Mouse (Mus musculus): Measurements from ENCODE around the gene Gabarapl1.
"Not testable (repeated sequence)": the region's sequence is repeated elsewhere in the genome, so short reads cannot be mapped to it uniquely, and the experiment has no call there.

Gabarapl1 gene

DNA sequence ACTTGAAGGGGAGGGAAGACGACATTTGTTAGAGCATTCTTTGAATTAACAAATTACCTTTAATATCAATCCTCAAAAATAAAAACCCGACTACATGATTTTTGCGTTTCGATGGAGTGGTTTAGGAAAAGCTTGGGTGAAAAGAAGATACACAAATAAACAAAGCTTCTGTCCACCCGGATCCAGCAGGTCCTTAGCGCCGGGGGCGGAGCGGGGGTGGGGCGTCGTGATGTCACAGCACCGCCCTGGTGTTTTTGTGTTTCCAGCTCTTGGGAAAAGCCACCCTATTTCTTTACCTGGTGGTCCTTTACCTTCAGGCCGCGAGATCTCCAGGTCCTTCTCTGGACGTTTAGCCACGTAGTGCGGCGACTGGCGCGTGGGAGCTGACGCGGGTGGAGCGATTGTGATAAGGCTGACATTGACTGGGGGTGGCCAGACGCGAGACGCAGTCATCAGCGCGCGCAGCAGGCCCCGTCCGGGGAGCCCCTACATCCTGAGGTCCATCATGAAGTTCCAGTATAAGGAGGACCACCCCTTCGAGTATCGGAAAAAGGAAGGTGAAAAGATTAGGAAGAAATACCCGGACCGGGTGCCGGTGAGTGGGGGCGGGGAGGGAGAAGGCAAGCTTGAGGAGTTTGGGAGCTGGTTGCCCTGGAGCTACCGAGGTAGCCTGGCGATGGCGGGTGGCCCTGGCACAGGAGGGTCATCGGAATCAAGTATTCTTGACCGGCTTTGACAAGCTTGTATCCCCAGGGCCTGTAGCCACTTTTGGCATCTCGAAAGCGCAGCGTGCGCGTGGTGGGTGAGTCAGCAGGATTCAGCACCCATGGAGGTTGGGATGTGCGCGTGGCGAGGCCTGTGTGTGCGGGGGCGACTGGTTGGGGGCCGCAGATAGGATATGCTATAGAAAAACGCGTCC is at the start of gene Gabarapl1:
TSS of gene Gabarapl1 (plus strand) at position 219 of the 919 bp plus-strand sequence.
- DNase-seq (ENCODE audit: low read depth in 1 of 2, low spot score in 2 of 2): peak in 1 of 2 experiments; percentile 75

DNA sequence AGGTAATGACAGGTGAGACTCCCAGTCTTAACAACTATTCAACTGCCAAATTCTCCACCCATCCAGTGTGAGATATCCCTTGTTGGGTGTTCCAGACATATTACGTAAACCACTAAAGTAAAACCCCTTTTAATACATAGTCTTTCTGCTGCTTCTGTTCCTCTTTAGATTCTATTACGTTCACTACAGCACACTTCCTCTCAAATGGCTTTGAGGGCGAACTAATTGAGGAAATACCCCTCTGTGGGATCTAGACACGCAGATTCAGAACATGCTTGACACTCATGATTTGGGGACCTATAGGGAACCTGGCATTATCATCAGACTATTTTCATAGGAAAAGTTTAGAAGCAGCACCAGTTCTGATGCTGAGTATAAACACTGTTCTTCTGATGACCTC is 38.0 kb upstream of the Gabarapl1 start:
- no peak for DNase-seq (ENCODE audit: low read depth in 1 of 2, low spot score in 2 of 2)

DNA sequence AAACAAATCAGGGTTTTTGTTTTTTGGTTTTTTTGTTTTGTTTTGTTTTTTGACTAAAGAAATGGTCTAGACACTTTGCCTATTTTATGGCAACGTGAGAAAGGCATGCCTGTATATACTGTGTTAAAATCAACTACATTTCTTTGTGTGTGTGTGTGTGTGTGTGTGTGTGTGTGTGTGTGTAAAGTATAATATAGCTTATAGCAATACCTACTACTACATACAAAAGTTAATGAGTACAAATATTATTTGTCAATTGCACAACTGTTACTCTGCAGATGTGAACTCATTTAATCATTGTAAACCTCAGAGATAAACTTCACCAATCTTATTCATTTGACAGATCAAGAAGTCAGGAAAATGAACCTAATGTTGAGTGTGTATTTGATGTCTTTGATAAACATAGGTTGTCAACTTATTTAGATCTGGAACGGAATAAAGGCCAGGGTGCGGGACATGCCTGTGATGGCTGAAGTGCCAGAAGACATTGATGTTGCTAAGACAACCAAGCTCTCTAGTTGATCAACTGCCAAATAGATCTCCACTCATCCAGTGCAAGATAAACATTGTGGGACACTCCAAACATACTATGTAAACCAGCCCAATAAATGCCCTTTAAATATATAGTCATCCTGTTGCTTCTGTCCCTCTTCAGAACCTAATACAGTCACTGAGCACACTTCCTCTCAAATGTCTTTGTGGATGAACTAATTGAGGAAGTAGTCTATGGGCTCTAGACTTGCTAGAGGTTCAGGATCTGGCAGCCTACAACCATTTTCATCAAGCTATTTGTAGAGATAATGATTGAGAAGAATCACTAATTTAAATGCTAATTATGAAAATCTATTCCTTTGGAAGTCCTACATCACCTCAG is 35.4 kb upstream of the Gabarapl1 start:
- no peak for DNase-seq (ENCODE audit: low read depth in 1 of 2, low spot score in 2 of 2)

DNA sequence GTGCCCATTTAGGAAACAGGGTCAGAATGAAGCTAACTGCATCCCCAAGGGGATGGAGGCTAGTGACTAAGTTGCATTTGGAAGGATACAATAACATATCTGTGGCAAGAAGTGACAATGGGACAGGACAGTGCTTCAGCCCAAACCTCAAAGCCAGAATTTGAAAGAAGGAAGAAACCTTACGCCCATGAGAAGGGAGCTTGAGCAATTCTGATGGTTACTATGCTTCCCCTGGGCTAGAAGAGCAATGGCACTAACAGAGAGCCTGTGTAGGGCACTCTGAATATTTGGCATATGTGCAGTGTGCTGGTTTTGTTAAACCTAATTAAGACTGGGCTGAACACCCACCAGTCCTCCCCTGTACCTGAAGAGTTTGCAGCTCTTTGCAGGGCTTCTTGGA is 33.4 kb upstream of the Gabarapl1 start:
- DNase-seq (ENCODE audit: low read depth in 1 of 2, low spot score in 2 of 2): not testable (repeated sequence)

DNA sequence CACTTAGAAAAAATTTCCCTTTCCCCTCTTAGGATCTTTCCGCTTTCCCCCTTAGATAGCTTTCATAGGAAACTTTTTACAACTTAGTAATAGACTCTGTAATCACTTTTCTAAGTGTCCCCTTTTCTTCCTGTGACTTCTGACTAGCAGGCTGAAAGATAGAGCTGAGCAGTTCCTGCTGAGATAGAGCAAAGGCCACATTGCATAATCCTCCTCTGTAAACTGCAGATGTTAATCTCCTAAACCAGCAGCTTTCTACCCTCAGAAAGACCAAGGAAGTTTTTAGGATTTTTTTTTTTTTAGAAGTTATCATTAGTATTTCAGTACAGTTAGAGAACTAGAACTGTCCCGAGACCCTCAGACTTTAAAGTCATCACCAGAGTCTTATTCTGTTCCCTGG is 29.5 kb upstream of the Gabarapl1 start:
- DNase-seq (ENCODE audit: low read depth in 1 of 2, low spot score in 2 of 2): no peak

DNA sequence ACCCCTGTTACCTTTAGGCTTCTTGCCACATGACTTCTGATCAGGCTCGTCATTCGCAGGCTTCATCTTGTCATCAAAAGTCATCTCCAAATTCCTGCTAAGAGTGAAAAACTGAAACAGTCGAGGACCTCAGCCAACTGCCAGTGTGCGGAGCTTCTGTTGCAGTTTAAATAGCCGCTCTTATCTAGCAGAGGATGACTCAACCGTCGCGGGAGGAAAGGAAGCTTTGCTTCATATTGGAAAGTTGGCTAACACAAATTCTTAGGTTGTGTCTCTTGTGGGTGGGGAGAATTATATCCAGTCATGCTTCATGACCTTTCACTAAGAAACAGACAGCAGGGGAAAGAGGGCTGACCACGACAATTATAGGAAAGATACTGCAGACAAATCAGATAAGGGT is 25.9 kb upstream of the Gabarapl1 start, which contains the start of gene Olr1:
TSS of gene Olr1 (minus strand) at position 142 of the 400 bp plus-strand sequence.
- DNase-seq (ENCODE audit: low read depth in 1 of 2, low spot score in 2 of 2): no peak

DNA sequence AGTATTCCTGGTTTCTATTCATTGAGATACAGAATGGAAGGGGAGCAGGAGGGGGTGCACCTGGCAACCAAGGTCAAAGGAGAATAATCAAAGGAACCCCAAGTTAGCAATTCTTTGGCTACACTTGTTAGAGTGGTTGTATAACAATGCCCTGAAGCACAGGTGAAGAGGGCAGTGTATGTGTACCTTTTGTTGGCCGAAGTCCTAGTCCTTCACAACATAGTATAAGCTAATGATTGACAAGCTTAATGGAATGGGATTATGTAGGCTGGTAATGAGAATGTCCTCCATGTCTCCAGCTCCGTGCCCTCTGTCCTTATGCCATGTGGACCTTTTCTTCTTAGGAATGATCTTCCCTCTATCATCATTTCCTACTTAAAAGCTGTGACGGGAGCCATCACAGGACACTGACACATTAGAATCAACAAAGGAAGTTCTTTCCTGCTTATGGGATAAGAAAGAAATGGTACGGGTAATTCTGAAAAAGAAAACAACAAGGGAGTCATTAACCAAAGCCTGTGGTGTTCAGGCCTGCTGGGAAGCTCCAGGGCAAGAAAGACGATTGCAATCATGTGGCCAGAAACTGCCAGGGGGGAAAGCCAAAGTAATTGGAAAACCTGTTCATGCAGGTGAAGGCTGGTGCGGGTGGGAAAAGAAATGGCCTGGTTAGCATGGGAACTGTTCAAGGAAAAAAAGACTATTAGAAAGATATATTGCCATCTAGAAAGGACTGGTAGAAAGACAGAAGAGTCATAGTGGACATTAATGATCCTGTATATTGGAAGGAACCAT is 22.6 kb upstream of the Gabarapl1 start:
- no peak for DNase-seq (ENCODE audit: low read depth in 1 of 2, low spot score in 2 of 2)

DNA sequence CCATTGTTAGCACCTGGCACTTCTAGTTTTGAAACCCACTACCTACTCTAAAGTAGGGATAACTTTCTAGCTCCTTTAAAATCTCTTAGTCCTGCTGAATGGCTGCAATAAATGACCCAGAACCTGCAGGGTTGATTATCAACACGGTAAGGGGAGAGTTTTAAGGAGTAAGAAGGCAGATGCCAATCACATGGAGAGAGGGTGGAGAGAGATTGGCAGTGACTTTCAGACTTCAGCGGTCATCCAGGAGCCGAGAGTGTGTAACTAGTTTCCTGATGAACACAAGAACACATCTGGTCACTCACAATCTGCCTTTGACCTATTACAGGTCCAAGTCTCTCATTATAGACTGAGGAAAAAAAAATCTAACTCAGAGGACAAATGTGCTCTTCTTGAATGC is 20.6 kb upstream of the Gabarapl1 start, which contains the start of gene Tmem52b:
TSS of gene Tmem52b (plus strand) at position 189 of the 400 bp plus-strand sequence.
- no peak for DNase-seq (ENCODE audit: low read depth in 1 of 2, low spot score in 2 of 2)

DNA sequence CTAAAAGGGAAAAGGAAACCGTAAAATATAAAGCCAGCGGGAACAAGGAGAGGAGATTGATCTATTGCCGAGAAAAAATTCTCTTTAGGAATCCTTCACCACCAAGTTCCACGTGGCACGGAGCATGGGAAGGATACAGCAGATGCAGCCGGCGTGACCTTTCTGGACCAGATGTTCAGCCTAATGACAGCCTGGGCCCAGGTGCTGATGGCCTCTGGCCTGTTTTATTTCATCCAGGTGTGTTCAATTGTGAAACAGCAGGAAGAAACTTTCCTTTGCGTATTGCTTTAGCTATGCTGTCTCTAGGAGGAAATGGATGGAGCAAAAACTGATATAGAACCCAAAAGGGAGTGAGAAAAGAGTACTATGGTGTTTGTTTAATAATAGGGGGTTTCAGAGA is 20.1 kb upstream of the Gabarapl1 start:
- DNase-seq (ENCODE audit: low read depth in 1 of 2, low spot score in 2 of 2): no peak

DNA sequence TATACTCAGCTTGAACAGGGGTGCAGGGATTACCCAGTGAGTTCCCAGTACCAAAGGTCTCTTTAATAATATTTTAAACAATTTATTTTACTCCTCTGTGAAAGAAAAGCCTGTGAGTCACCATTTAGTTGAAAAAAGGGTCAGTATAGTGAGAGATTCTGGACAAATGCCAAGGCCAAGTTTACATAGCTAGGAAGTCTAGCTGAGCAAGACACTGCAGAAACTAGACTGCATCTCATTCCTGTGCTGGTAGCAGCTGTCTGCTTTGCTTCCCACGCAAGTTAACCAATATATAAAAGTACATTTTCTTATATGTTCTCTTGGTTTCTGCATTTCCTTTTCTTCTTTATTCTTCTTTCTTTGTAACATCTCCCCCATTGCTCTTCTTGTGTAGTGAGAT is 19.6 kb upstream of the Gabarapl1 start:
- no peak for DNase-seq (ENCODE audit: low read depth in 1 of 2, low spot score in 2 of 2)

DNA sequence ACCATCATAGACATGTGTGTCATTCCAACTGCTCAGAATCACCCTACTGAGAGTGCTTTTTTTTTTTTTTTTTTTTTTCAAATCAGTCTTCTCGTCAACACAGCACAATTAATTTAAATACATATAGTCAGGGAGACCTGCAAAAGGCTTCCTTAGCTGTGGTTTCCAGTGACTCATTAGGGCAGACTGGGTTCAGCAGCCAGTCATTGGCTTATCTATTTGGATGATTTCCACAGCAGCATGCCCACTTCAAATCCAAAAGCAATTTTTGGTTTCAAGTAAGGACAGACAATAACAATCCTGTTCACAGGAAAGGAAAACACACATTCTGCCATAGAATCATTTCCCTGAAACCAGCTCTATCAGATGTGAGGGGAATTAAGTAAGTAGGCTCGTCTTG is 18.6 kb upstream of the Gabarapl1 start:
- no peak for DNase-seq (ENCODE audit: low read depth in 1 of 2, low spot score in 2 of 2)

DNA sequence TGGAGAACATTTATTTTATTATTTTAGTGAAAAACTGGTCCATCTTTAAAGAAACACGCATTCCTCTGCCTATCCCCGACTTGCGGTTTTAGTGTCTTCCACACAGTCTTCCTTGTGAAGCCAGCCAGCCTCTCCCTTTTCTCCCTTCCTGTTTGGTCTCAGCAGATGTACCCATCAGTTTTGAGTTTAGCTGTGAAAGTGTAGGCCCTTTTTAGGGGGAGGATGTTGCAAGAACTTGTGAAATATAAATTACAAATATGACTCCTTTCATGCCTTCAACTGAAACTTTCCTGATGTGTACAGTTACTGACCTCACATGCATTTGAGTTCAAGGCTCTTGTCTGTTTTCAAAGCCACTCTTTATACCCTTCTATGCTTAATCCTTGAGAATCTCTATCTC is 17.9 kb upstream of the Gabarapl1 start:
- no peak for DNase-seq (ENCODE audit: low read depth in 1 of 2, low spot score in 2 of 2)

DNA sequence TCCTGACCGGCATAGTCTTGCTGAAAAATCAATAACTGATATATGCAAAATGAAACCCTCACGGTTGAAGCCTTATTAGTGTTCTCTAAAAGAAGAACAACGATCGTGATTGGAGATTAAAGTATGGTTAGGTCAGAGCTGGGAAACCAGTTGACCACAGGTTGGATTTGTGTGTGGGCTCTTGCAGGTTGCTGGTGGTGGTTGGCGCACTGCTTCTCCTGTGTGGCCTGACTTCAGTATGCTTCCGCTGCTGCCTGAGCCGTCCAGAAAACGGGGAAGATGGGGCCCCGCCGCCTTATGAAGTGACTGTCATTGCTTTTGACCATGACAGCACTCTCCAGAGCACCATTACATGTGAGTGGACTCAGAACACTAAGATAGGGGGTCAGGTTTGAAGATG is 16.6 kb upstream of the Gabarapl1 start:
- no peak for DNase-seq (ENCODE audit: low read depth in 1 of 2, low spot score in 2 of 2)

DNA sequence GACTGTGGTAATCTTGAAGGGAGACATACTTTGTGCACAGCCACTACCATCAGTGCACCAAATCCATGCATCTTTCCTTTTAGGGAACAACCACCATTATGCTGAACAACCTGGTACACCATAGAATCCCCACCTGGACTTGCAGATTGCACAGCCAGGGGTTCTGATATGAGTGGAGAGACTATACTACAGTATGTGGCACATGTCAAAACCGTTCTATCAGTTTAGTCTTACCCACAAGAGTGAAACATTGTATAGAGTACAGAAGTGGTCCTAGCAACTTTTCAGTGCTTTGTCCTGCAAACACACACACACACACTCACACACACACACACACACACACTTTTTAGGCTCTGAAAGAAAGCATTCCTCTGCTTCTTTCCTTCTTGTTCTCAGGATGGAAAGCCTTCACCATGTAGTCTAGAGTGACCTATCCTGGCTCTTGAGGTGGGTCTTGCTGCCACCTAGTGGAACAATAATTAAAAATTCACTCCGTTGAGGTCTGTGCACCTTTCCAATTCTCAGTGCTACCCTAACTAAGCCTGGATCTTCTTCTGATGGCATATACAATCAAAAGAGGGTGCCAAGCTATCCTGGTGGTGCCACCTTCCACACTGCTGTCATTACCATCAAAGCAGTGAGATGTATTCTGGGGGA is 15.1 kb upstream of the Gabarapl1 start:
- no peak for DNase-seq (ENCODE audit: low read depth in 1 of 2, low spot score in 2 of 2)

DNA sequence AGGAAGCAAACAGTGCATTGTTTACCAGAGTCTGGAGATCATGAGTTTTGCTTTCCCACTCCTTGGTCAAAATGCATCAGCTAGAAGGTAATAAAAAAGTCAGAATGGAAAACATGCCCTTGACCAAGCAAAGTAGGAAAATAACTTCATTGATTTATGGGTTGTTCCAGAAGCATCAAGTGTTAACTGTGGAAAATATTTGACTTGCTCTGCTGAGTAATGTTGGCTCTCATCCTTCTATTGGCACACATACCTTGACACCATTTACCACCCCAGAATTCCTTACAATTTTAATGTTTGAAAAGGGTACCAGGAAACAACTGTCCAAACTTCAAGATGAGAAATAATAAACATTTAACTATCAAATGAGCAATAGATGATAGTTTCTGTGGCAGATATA is 6.9 kb upstream of the Gabarapl1 start:
- DNase-seq (ENCODE audit: low read depth in 1 of 2, low spot score in 2 of 2): no peak

DNA sequence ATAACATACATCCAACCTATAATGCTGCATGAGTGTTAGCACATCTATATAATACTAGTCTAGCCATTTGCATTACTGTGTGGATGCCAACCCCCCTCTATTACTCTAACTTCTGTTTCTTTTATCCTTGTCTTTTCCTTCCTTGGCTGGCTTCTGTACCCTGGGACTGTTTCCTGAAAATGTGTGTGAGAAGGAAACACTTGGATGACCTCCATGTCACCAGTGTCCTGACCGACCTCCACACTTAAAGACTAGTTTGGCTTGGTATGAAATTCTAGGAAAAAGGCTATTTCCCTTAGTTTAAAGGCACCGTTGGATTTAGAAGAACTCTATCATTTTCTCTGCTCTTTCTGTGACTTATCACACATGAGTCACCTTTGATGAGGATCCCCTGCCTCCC is 5.5 kb upstream of the Gabarapl1 start:
- DNase-seq (ENCODE audit: low read depth in 1 of 2, low spot score in 2 of 2): no peak

DNA sequence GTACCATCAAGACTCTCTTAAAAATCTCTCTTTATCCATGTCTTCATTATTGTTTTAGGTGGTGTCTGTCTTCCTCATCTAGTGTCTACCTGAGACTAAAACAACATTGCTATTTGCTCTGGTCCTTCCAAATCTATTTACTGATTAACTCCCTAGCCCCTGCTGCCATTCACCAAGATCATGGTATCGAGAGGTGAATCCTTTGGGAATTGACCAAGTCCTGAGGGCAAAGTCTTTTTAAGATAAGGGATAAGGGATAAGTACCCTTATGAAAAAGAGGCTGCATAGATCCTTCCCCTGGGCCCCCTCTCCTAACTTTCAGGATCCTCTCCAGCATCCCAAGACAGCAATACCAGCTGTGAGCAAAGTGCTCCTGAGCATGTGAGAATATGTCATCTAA is 3.4 kb upstream of the Gabarapl1 start:
- DNase-seq (ENCODE audit: low read depth in 1 of 2, low spot score in 2 of 2): no peak

DNA sequence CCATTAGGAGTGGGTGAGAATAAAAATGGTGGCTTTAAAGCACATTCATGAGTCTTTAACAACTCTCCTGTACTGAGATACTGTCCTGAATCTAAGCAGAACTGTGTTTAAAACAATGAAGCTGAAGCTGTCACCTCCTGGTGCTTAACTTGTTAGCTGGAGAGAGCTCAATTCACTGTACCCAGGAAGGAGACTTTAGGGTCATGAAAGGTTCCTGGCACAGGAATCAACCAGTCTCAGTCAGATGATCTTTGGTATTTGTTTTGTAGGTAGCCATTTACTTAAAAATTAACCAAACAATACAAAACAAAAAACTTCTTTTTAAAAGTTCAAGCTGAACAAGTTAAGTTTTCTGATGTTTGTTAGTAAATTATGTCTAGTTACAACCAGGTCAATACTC is 2.7 kb upstream of the Gabarapl1 start:
- no peak for DNase-seq (ENCODE audit: low read depth in 1 of 2, low spot score in 2 of 2)

DNA sequence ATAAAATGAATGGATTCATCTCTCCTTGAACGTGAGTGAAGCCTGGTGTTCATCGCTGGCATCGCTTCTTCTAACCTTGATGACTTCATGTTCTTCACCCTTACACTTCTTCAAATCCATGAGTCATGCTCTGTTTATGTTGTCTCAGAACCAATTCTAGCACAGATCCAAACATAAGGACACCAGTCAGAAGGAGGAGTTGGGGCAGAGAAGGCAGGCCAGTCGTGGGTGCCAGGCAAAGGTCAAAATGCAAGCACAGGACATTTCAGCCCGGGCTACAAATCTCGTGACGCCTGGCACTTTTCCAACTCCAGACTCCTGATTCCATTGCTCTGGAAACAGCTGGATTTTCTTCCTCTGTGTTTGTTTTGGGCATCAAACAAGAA is 411 bp upstream of the Gabarapl1 start:
- peak in 1 of 2 experiments; percentile 41 for DNase-seq (ENCODE audit: low read depth in 1 of 2, low spot score in 2 of 2)

DNA sequence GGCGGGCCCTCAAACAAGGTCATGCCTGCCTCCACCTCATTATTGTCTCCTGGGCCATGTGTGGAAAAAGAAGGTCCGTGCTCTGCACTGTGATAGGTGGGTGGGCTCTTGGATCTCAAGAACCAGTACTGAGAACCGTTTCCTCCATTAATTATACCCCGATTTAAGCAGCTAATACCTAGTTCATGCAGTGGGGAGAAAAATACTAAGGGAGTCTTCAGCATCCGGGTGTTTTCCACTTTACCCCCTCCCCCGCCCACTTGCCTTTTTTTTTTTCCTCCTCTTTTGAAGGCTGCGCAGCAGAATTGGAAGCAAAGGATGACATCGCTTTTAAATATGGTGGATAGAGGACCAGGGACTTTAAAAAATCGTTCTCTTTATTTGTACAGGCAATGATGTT is 1.1 kb downstream of the Gabarapl1 start:
- no peak for DNase-seq (ENCODE audit: low read depth in 1 of 2, low spot score in 2 of 2)
